Mouse (Mus musculus) E14TG2a.4 (cell line): ENCODE results near the gene Zfhx3.

ENCODE experiments used
- CTCF ChIP-seq: conservative IDR thresholded peaks from 2 replicates; pipeline ENCODE4 v1.5.1; 2014; ENCODE audit warnings: low read length
- POU5F1 ChIP-seq: IDR thresholded peaks from 2 replicates; pipeline ENCODE4 v1.6.1; 2014; ENCODE audit warnings: low read length, borderline replicate concordance

DNA sequence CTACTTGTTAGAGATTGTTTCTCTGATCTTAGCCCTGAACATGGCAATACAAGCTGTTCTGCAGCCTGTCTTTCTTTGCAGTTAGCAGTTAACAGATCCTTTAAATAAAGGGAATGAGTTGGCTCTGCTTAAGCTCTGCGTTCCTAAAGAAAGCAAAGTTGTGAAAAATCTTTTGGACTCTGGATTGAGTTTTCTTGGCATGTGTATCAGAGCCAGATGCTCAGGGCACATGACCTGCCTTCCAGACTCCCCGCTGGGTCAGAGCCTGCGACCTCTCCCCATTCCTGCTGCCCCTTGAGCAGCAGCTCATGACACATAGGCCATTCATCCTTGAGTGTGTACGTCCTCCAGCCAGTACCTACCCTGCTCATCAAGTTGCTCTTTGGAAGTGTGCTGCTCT lies 81.9 kb downstream of the Zfhx3 start:
- TF ChIP-seq CTCF (no peak), POU5F1 (no peak)
